Mouse (Mus musculus) heart, adult 2 months (tissue): Measurements from ENCODE around the gene Picalm. TPM values are rescaled to one million over a fixed set of nuclear protein-coding genes. Genes with fewer than 3 reads are reported as not detected.

Source experiments
- DNase-seq, 2 experiments: peaks; one replicate each; pipeline ENCODE4 v3.0.0; 2021
- H3K27ac ChIP-seq: fragments of 200-600 bp; 2 replicates; pipeline ENCODE4 v1.8.1; 2022
- H3K27me3 ChIP-seq: fragments of 200-500 bp; 2 replicates; pipeline ENCODE4 v1.6.1; 2012; ENCODE audit warnings: mild to moderate bottlenecking, low read length, inconsistent platforms, mixed read lengths; ENCODE audit not compliant: control insufficient read depth, insufficient read depth
- H3K36me3 ChIP-seq: fragments of 200-500 bp; 2 replicates; pipeline ENCODE4 v1.6.1; 2012; ENCODE audit warnings: low read length, inconsistent platforms; ENCODE audit not compliant: control insufficient read depth, insufficient read depth
- H3K4me1 ChIP-seq: fragments of 200-500 bp; 2 replicates; pipeline ENCODE4 v1.6.1; 2011; ENCODE audit warnings: low read length; ENCODE audit not compliant: control insufficient read depth, insufficient read depth
- H3K4me3 ChIP-seq: fragments of 200-600 bp; 2 replicates; pipeline ENCODE4 v1.8.1; 2022
- H3K79me2 ChIP-seq: fragments of 200-500 bp; replicated peaks from 2 replicates; pipeline ENCODE4 v1.6.1; 2012; ENCODE audit warnings: mild to moderate bottlenecking, inconsistent platforms, low read length, moderate library complexity, mixed read lengths; ENCODE audit not compliant: control insufficient read depth, insufficient read depth
- H3K9ac ChIP-seq: fragments of 200-500 bp; 2 replicates; pipeline ENCODE4 v1.6.1; 2012; ENCODE audit warnings: low read depth, mild to moderate bottlenecking, control low read depth, inconsistent platforms, low read length, mixed read lengths
- CTCF ChIP-seq: fragments of 200-600 bp; IDR thresholded peaks from 2 replicates; pipeline ENCODE4 v1.8.1; 2022; ENCODE audit warnings: antibody characterized with exemption, mild to moderate bottlenecking, moderate library complexity
- EP300 ChIP-seq: fragments of 200-500 bp; IDR thresholded peaks from 2 replicates; pipeline ENCODE4 v1.6.1; 2011; ENCODE audit warnings: low read depth, low read length, control low read depth; ENCODE audit not compliant: insufficient read depth
- POLR2A ChIP-seq: fragments of 200-500 bp; IDR thresholded peaks from 2 replicates; pipeline ENCODE4 v1.6.1; 2011; ENCODE audit warnings: mild to moderate bottlenecking, low read depth, low read length, control low read depth; ENCODE audit not compliant: insufficient read depth
- WGBS: fragments of 180-500 bp; shearing (Covaris S2); methylation state at CpG from one replicate; pipeline ENCODE4 v1.1.7; 2018; 5-methylcytosine and 5-hydroxymethylcytosine counted together
- intact Hi-C: fragments of 180-260 bp; cut with DNase I; formaldehyde crosslinking; loops from one replicate; pipeline ENCODE4 v1.15.1; 2025
- polyA plus RNA-seq: library from polyadenylated mRNA; depleted of rRNA; stranded (reverse); fragments of >200 nt; gene quantifications from 2 replicates; pipeline ENCODE4 v1.2.3, GENCODE M21; 2012
- total RNA-seq, 2 experiments: library from RNA; stranded (reverse); gene quantifications; 2 replicates each; pipeline ENCODE4 v1.2.3; 2021

Gene Picalm
- total and polyA plus RNA-seq, 3 experiments: 60.1 to 128 (median 99.4) TPM

DNA sequence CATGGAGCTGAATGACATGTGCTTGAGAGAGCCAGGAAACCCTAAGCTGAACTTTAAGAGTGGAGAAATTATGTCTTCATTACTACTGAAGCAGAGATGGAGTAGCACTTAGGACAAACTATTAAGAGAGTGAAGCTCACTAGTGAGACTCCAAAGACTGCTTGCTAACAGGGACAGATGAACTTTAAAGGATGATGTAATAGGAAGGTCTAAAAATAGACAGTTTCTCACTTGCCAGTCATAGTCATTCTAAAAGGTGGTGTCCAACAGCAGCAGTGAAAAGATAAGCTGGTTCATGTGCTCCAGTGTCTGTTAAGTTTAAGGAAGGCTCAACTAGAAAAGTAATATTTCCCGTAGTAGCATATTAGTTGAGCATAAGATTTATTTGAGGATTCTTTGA, 16.3 kb downstream of the Picalm start:
- Histone ChIP-seq H3K4me3 (peak overlapping the region; percentile 15), H3K36me3 (peaks cover 66% of the 10 kb centered on the region), H3K27me3 (no peaks in the 10 kb centered on the region), H3K79me2 (peaks cover 4% of the 10 kb centered on the region), H3K9ac (peak overlapping the region; percentile 74), H3K4me1 (peaks cover 41% of the 10 kb centered on the region), H3K27ac (peak overlapping the region; percentile 78)
- no peak for DNase-seq
- intact Hi-C loops: loop anchor here (2.0 kb wide), 1 partner anchor 16 kb away; the partner anchor contains the start of gene Picalm
- TF ChIP-seq CTCF: no peak
- TF ChIP-seq POLR2A: peak; percentile 25; the same call in 1 of the 2 replicates
- 4% methylated on average over 1 of the region's 1 CpGs for WGBS

DNA sequence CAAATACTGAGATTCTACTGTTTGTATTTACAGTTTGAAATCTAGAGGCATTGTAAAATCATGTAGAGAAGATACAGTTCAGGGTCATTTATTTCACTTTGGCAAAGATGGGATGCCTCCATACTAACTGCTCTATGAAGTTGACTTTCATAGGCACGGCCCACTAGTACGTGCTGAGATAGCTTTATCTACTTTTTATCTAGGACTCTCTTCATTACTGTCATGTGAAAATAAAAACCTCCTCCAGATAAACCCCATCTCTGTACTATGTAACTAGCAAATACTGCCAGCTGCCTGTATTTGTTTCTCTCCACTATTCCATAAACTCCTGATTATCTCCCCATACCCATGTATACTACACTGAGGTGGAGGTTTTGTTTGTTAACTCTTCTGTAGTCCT, 18.0 kb downstream of the Picalm start:
- H3K79me2 ChIP-seq: peaks cover 4% of the 10 kb centered on the region; the same call in 1 of the 2 replicates
- TF ChIP-seq CTCF (no peak), POLR2A (no peak), EP300 (no peak)
- intact Hi-C loops: no loop called here
- DNase-seq: no peak
- H3K36me3 ChIP-seq: peaks cover 62% of the 10 kb centered on the region
- 14% methylated on average over 2 of the region's 2 CpGs for WGBS
- H3K4me1 ChIP-seq: peaks cover 42% of the 10 kb centered on the region
- H3K27ac ChIP-seq: peak overlapping the region; percentile 78
- H3K9ac ChIP-seq: no peak overlapping the region
- no peaks in the 10 kb centered on the region for H3K27me3 ChIP-seq
- no peak overlapping the region for H3K4me3 ChIP-seq

GRCm38 (mm10) chr7:90148516-90148915, 18.5 kb downstream of the Picalm start:
- peaks cover 4% of the 10 kb centered on the region; the same call in 1 of the 2 replicates for H3K79me2 ChIP-seq
- no peak for DNase-seq
- no peaks in the 10 kb centered on the region for H3K27me3 ChIP-seq
- peaks cover 63% of the 10 kb centered on the region for H3K36me3 ChIP-seq
- H3K4me3 ChIP-seq: no peak overlapping the region
- peaks cover 40% of the 10 kb centered on the region for H3K4me1 ChIP-seq
- intact Hi-C loops: no loop called here
- H3K27ac ChIP-seq: peak overlapping the region; percentile 78
- WGBS: 8% methylated on average over 1 of the region's 1 CpGs
- no peak for TF ChIP-seq CTCF
- TF ChIP-seq EP300: no peak
- H3K9ac ChIP-seq: no peak overlapping the region

DNA sequence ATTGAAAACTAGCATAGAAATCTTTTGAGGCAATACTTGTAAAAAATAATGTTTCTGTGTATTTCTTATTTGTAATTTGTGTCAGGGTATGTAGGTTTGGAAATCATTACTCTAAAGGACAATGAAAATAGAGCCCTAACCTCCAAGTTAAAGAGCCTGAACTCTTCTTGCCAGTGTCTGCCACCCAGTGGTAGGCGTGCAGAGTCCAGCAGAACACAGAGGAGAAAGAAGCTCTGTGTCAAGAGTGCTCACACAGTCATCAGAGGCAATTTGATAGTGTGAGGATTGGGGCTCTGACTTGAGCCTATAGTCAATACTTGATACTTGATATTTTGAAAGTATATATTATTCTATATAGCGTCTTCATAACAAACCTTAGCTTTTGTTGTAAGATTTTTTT, 20.3 kb downstream of the Picalm start:
- peaks cover 4% of the 10 kb centered on the region; the same call in 1 of the 2 replicates for H3K79me2 ChIP-seq
- H3K4me1 ChIP-seq: peaks cover 32% of the 10 kb centered on the region
- TF ChIP-seq EP300: peak; percentile 92
- TF ChIP-seq POLR2A: no peak
- no peak overlapping the region for H3K4me3 ChIP-seq
- intact Hi-C loops: loop anchor here (1.0 to 5.0 kb wide), 3 partner anchors 117 to 152 kb away; partner anchors contain the start of gene Ccdc83
- peak; percentile 61 to 67 for DNase-seq
- no peak overlapping the region for H3K9ac ChIP-seq
- 33% methylated on average over 2 of the region's 2 CpGs for WGBS
- H3K36me3 ChIP-seq: peaks cover 56% of the 10 kb centered on the region
- H3K27me3 ChIP-seq: no peaks in the 10 kb centered on the region
- peak overlapping the region; percentile 3; the same call in 1 of the 2 replicates for H3K27ac ChIP-seq

GRCm38 (mm10) chr7:90158034-90158433, 28.0 kb downstream of the Picalm start:
- 66% methylated on average over 2 of the region's 2 CpGs for WGBS
- Histone ChIP-seq H3K27ac (no peak overlapping the region), H3K4me3 (no peak overlapping the region), H3K9ac (no peak overlapping the region), H3K4me1 (peaks cover 12% of the 10 kb centered on the region), H3K36me3 (peaks cover 49% of the 10 kb centered on the region), H3K79me2 (peaks cover 11% of the 10 kb centered on the region), H3K27me3 (no peaks in the 10 kb centered on the region)
- DNase-seq: no peak
- intact Hi-C loops: no loop called here
- TF ChIP-seq EP300: no peak
- TF ChIP-seq CTCF: no peak
- TF ChIP-seq POLR2A: no peak

GRCm38 (mm10) chr7:90160598-90160997, 30.6 kb downstream of the Picalm start:
- Histone ChIP-seq H3K4me1 (peaks cover 12% of the 10 kb centered on the region), H3K4me3 (no peak overlapping the region), H3K79me2 (peaks cover 11% of the 10 kb centered on the region), H3K36me3 (peaks cover 46% of the 10 kb centered on the region), H3K27ac (no peak overlapping the region), H3K9ac (no peak overlapping the region), H3K27me3 (no peaks in the 10 kb centered on the region)
- TF ChIP-seq EP300: no peak
- no peak for TF ChIP-seq POLR2A
- TF ChIP-seq CTCF: no peak
- WGBS: 85% methylated on average over 5 of the region's 5 CpGs
- intact Hi-C loops: loop anchor here (5.0 kb wide), 1 partner anchor 37 kb away; no protein-coding TSS in a partner anchor
- DNase-seq: no peak
